Mouse (Mus musculus) spleen, embryonic (tissue): ENCODE data around the gene Ipo5.

ENCODE experiments used
- CTCF ChIA-PET: fragments of 350-600 bp; sonication (Branson Sonifier 250); formaldehyde crosslinking; loops from one replicate; lab custom pipeline; 2022; lab: Charles Lee

Ipo5 gene

GRCm38 (mm10) chr14:120921805-120922204 lies 10.8 kb downstream of the Ipo5 start:
- CTCF ChIA-PET, result no interaction called here

GRCm38 (mm10) chr14:120924044-120924443 lies 13.0 kb downstream of the Ipo5 start:
- CTCF ChIA-PET, result no interaction called here

GRCm38 (mm10) chr14:120925731-120926585 lies 14.9 kb downstream of the Ipo5 start:
- CTCF ChIA-PET, result no interaction called here

- CTCF ChIA-PET, result interaction anchor here (0.5 kb wide), 1 partner anchor 1671 kb away, joined by 9 read pairs; no protein-coding TSS in a partner anchor
Observed at GRCm38 (mm10) chr14:120931236-120931635, 20.2 kb downstream of the Ipo5 start.

GRCm38 (mm10) chr14:120933624-120934023 lies 22.6 kb downstream of the Ipo5 start:
- CTCF ChIA-PET, result no interaction called here

GRCm38 (mm10) chr14:120937102-120937501 lies 26.1 kb downstream of the Ipo5 start:
- CTCF ChIA-PET, result no interaction called here

- CTCF ChIA-PET, result interaction anchor here (0.7 kb wide), 1 partner anchor 29 kb away, joined by 3 read pairs; no protein-coding TSS in a partner anchor
Observed at GRCm38 (mm10) chr14:120942803-120943202, 31.8 kb downstream of the Ipo5 start.

GRCm38 (mm10) chr14:120945146-120945545 lies 34.1 kb downstream of the Ipo5 start:
- CTCF ChIA-PET, result no interaction called here

- CTCF ChIA-PET, result interaction anchor here (0.5 kb wide), 1 partner anchor 146 kb away, joined by 3 read pairs; no protein-coding TSS in a partner anchor
Observed at GRCm38 (mm10) chr14:120947104-120947503, 36.1 kb downstream of the Ipo5 start.

- CTCF ChIA-PET, result no interaction called here
Observed at GRCm38 (mm10) chr14:120949002-120949401, 38.0 kb downstream of the Ipo5 start.

- CTCF ChIA-PET, result interaction anchor here (0.6 kb wide), 1 partner anchor 988 kb away, joined by 4 read pairs; no protein-coding TSS in a partner anchor
Observed at GRCm38 (mm10) chr14:120950068-120950467, 39.0 kb downstream of the Ipo5 start.

- CTCF ChIA-PET, result no interaction called here
Observed at GRCm38 (mm10) chr14:120952434-120952833, 41.4 kb downstream of the Ipo5 start.

- CTCF ChIA-PET, result no interaction called here
Observed at GRCm38 (mm10) chr14:120960551-120960950, 49.5 kb downstream of the Ipo5 start.

- CTCF ChIA-PET, result no interaction called here
Observed at GRCm38 (mm10) chr14:120960991-120961390, 50.0 kb downstream of the Ipo5 start.

GRCm38 (mm10) chr14:120967072-120967471 lies 56.0 kb downstream of the Ipo5 start:
- CTCF ChIA-PET, result no interaction called here

GRCm38 (mm10) chr14:120968723-120969122 lies 57.7 kb downstream of the Ipo5 start:
- CTCF ChIA-PET, result no interaction called here

- CTCF ChIA-PET, result no interaction called here
Observed at GRCm38 (mm10) chr14:120969673-120970072, 58.6 kb downstream of the Ipo5 start.

GRCm38 (mm10) chr14:120970637-120971036 lies 59.6 kb downstream of the Ipo5 start:
- CTCF ChIA-PET, result interaction anchor here (0.7 to 0.9 kb wide), 2 partner anchors 16 to 140 kb away, joined by 4 to 5 read pairs; no protein-coding TSS in a partner anchor

- CTCF ChIA-PET, result interaction anchor here (0.7 to 0.9 kb wide), 2 partner anchors 16 to 139 kb away, joined by 4 to 5 read pairs; no protein-coding TSS in a partner anchor
Observed at GRCm38 (mm10) chr14:120971313-120971712, 60.3 kb downstream of the Ipo5 start.

- CTCF ChIA-PET, result no interaction called here
Observed at GRCm38 (mm10) chr14:120979559-120979958, 68.5 kb downstream of the Ipo5 start.

GRCm38 (mm10) chr14:120989126-120989525 lies 78.1 kb downstream of the Ipo5 start:
- CTCF ChIA-PET, result no interaction called here
